Mouse (Mus musculus): Measurements from ENCODE around the gene Ppp6r1.

Gene Ppp6r1

DNA sequence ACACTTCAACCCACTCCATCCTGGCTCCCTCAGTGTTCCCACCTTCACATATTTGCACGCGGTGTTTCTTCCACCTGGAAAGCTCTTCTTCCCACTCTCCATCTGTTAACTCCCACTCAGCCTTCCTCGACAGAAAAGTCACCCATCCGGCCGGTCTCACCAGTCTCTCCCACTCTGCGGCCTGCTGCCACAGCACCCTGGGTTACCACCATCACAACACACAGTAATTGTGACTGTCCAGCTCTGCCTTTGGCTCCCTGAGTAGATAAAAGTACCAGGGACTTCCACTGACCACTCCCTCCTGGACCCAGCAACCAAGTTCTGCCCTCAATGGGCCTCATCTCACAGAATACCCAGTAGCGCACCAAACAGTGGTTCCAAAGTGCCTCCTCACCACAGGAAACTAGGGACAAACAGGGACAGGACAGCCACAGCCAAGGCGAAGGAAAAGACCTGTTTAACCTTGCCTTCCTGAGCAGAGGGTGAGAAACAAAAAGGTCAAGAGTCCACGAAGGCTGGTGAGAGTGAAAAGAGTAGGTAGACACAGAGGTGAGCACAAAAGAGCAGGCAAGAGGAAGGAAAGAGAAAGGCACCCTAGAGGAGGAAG is 1.2 kb downstream of the Ppp6r1 start:
- peak; percentile 62 for DNase-seq

DNA sequence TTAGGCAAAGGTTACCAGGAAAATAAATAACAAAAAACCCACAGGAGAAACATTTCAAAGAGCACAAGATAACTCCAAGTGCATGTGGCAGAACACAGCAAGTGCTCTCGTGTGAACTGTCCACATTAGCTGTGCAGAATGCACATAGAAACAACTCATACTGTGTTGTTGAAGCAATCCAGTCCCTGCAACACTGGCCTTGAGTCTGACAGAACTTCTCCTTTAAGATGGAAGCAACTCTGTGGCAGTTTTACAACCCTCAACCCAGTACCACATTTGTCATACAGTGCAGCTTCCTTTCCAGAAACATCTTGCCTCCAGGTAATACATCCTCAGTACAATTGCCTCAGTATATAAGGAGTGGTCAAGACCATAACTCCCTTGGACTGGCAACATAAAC is 2.0 kb downstream of the Ppp6r1 start:
- DNase-seq = no peak

DNA sequence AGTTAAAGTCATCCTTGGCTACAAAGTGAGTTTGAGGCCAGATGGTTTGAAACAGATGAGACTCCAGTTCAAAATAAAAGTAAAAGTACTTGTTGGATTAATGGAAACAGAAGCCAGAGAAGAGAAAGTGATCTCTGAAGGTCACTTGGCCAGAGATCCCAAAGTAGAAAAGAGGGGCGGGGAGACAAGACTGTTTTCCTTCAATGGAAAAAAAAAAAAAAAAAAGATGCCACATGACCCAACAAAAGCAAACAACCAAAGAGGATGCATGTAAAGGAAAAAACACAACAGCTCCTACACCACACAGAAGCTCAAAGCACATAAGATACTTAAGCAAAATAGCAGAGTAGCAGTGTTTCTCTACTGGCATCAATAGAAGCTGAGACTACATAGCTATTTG is 2.9 kb downstream of the Ppp6r1 start:
- no peak for DNase-seq

GRCm38 (mm10) chr7:4655393-4655792 is 3.4 kb downstream of the Ppp6r1 start:
- no peak for DNase-seq

DNA sequence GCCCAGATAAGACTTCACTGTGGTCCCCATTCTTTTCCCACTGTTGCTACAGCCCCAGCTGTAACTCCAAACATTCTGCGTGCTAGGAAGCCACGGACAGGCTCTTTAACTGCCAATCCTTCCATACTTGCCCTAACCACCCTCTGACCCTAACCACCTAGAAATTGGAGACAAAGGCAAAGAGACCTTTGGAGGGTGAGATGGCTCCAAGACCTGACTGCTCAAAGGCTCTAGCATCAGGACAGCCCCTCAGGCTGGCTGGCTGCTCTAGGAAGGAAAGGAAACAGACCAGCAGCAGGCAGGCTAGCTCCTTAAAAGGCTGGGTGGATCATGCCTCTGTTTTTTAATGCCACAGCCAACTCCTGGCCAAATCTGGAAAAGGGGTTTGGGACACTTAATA is 4.6 kb downstream of the Ppp6r1 start:
- no peak for DNase-seq

GRCm38 (mm10) chr7:4653780-4654179 is 5.0 kb downstream of the Ppp6r1 start:
- no peak for DNase-seq

GRCm38 (mm10) chr7:4653351-4653750 is 5.5 kb downstream of the Ppp6r1 start:
- DNase-seq = no peak

DNA sequence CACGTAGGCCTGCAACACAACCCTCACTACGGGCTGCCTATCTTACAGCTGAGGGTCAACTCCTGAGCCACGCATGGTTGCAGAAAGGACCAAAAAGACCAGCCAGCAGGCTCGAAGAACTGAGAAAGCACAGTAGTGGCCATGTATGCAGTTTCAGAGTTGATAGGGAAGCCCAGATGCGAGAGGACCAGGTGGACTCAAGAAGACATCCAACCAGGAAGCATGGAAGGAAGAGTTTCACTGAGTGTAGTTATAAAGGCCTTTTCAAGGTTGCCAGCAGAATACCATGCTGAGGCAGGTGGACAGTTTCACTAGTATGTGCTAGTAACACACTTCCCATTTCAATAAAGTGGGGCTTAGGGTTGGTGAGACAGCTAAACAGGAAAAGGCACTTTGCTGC is 6.1 kb downstream of the Ppp6r1 start:
- no peak for DNase-seq

DNA sequence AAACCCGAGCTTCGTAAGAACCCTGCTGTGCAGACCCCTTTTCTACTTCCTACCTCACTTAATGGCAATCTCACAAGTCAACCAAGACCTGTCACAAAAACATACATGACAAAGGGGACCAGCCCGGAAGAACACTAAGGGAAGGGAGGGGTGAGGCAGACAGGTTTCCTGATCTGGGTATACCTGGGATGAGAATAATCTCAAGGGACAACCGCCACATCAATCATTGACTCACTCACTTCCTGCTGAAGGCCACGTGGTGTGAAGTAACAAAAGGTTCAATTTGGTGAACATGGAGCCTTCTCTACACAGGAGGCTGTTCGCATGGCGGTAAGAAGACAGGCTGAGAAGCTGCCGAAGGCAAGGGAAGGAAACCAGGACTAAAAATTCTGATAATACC is 7.2 kb downstream of the Ppp6r1 start:
- DNase-seq = no peak

DNA sequence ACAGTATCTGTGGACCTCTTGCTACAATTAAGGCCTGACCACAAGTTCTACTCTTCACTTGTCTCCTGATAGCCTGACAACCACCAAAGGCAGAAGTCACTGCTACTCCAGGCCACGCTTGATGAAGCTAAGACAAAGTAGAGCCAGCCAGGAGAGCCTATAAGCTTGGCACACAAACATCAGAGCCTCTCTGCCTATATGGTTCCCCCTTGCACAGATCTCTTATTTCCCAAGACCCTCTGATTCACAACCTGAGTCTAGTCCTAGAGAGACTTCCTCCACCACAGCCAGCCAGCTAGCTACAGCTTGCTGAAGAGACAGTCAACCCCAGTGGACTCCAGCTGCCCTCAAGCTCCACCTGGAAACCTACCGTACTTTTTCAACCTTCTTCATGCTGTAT is 10.8 kb downstream of the Ppp6r1 start:
- no peak for DNase-seq

DNA sequence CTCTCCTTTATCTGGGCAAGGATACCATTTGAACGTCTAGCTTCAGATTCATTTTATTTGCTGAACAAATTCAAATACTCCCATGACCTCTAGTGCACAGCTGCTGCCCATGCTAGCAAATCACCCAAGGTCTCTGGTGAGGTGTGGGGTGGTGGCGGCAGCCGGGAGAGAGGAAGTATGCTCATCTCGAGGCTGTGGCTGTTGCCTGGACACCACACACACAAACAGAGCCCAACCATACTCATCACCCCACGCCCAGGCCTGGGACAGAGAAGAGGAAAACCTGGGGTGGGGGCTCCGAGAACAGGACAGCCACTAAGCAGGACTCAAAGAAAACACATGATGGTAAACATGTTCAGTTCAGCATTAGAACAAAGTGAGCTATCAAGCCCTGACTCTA is 11.5 kb downstream of the Ppp6r1 start:
- no peak for DNase-seq

DNA sequence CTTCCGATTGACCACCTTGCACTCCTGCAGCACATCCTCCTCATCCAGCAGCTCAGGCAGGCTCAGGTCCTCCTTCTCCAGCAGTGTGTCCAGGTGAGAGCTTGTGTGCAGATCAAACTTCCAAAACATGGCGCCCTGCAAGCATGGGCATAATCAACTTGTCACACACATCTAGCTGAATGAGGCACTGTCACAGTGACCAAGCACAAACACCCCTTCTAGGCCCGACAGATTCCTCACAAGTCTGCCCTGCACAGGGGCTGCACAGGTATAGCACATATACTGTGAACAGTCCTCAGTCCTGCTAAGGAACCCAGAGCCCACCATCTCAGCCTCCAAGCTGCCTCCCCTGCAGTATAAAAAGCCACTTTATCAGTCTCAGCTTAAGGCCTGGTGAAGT is 12.0 kb downstream of the Ppp6r1 start:
- DNase-seq = no peak

DNA sequence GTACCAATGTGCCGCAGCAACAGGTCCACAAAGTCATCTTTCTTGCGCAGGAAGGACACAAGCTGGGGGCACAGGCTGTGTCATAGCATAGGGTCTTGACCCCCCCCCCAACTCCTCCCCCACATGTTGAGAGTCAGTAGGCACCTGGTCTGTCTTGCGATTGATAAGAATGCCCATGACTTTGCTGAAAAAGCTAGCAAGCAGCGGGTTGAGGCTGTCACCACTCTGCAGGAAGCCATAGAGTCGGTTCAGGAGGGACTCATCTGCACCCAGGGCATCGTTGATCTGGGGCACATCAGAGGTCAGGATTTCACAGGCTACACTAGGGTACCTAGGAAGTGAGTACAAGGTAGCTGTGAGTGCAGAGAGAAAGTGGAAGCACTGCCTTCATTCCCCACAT is 15.6 kb downstream of the Ppp6r1 start:
- no peak for DNase-seq

GRCm38 (mm10) chr7:4641956-4642355 is 16.9 kb downstream of the Ppp6r1 start:
- DNase-seq = no peak

DNA sequence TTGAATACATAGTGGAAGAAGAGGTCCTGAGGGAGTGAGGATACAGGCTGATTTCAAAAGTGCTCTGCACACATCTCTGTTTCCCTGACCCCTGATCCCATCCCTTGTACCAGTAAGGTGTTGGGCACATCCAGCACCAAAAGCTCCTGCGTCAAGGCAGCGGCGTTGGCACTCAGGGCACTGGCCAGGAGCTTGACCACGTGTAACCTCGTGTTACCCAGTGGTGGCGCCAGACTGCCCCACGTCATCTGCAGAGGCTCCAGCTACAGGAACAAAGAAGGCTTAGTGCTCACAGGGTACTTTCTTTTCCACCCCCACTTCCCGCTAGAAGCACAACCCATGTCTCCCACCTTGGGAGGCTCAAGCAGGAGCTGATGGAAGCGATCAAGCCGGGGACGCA is 17.7 kb downstream of the Ppp6r1 start:
- DNase-seq = no peak

GRCm38 (mm10) chr7:4636179-4636578 is 22.6 kb downstream of the Ppp6r1 start:
- no peak for DNase-seq

DNA sequence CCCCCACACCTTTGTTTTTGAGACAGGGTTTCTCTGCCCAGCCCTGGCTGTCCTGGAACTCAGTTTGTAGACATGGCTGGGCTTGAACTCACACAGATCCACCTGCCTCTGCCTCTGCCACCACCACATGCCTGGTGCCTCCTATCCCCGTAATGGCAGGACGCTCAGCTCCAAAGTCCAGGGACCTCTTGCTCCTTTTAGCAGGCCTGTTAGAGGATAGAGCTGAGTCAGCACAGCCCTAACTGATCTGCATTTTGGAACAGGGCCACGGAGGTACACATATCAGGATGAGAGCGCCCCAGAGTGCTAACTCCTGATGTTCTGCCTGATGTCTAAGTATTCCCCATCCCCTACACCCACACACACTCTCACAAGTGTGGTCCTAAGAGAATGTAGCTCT is 27.8 kb downstream of the Ppp6r1 start, which contains the start of gene Tmem86b:
Gene Tmem86b (minus strand): TSS at position 392 of the 400 bp plus-strand sequence.
- no peak for DNase-seq

GRCm38 (mm10) chr7:4630198-4630597 is 28.6 kb downstream of the Ppp6r1 start:
- DNase-seq = no peak

DNA sequence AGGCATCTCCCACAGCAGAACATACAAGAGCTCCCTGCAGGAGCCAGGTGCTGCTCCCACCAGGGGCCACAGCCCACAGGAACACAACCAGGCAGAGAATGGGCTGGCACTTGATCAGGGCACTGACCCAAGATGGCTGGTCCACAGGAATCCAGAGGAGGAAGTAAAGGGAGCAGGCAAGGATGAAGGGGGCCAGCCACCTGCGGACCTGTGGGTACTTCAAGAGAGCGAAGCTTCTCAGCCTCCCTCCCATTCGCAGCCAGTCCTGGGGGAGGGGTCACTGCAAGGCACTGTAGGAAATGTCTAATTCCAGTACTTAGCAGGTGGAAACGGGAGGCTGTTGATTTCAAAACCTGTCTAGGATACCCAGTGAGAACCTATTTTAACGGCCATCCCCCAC is 29.2 kb downstream of the Ppp6r1 start:
- DNase-seq = no peak

- DNase-seq = no peak
Observed at GRCm38 (mm10) chr7:4625928-4626327, 32.9 kb downstream of the Ppp6r1 start.

DNA sequence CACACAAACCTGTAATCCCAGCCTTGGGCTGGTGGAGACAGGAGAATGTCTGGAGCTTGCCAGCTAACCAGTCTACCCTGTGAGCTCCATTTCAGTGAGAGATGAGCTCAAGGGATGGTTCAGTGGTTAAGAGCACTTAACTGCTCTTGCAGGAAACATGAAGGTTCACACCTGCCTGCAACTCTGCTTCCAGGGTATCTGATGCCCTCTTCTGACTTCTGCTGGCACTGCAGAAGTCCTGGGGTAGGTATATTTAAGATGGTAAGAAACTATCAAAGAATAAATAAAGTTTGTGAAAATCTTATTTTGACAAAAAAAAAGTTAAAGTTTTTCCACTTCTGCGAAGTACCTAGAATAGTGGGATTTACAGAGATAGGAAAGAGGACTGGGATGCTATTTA is 34.5 kb downstream of the Ppp6r1 start:
- no peak for DNase-seq

- no peak for DNase-seq
Observed at GRCm38 (mm10) chr7:4623544-4624189, 35.2 kb downstream of the Ppp6r1 start.

GRCm38 (mm10) chr7:4619979-4620378 is 38.8 kb downstream of the Ppp6r1 start:
- no peak for DNase-seq

DNA sequence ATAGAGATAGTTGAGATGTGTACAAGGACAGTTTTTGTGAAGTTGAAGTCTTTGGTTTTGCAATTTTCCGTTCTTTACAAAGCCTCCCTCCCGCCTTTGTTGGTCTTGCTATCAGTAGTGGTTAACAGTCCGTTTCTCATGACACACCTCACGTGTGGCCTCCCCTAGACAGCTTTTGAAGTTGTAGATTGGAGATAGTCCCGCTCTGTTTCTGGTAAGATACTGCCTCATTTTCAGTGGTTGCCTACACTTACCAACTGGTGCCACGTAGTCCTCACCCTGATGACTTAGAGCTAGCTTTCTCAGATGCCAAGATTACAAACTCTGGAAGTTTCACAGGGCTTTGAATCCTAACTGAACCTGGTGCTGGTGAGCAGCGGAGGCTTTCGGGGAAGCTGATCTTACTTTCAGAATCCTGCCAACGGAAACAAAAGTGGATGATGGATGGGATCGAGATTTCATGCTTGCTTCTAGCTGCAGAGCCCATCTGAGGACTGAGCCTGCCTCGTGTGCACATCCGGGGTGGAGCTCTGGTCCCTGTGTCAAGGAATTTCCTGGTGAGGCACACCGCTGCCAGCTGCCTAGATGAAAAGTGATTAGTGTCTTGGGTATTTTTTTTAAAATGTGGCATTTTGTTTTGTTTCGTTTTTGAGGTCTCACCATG is 44.9 kb downstream of the Ppp6r1 start:
- DNase-seq = no peak

DNA sequence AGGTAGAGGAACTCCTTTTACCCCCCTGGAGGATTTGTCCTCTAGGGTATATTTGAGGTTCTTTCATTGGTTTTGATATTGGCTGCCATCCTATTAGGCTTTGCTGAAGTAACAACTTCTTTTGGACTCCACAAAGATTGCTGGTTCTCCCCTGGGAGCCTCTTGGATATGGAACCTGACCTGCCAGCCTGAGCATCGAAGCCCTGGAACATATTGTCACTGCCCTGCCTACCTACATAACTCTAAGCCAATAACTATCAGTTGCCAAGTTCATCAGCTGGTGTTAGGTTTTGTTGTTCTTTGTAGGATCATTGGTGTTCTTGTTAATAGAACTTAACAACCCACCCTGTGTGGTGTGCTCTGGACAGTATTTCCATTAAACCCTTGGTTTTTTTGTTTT is 45.9 kb downstream of the Ppp6r1 start:
- DNase-seq = no peak

All from right cerebral cortex, postnatal 25 days (tissue).